Mouse (Mus musculus): ENCODE measurements at regions not wholly inside any gene's neighbourhood (a gene's known extent, or its start where the extent isn't known, plus 50 kb on each side); places are given as distances from the start of the nearest gene placed in this dataset.

GRCm38 (mm10) chr13:60286525-60287224 lies 109.5 kb upstream of the Gas1 start:
- no peak for DNase-seq (ENCODE audit: low read depth, low spot score)

GRCm38 (mm10) chr13:60289650-60290049 lies 112.5 kb upstream of the Gas1 start:
- no peak for DNase-seq (ENCODE audit: low read depth, low spot score)
- H3K36me3 ChIP-seq (ENCODE audit: control insufficient read depth, insufficient read depth, low read length, poor library complexity, severe bottlenecking): no peaks in the 10 kb centered on the region
- H3K27me3 ChIP-seq (ENCODE audit: control insufficient read depth, insufficient read depth, low read length, poor library complexity, severe bottlenecking): no peaks in the 10 kb centered on the region; the same call in 1 of the 2 replicates

More at GRCm38 (mm10) chr13:60286525-60287224, 109.5 kb upstream of the Gas1 start:
- no peaks in the 10 kb centered on the region; the same call in 1 of the 2 replicates for H3K27me3 ChIP-seq (ENCODE audit: control insufficient read depth, insufficient read depth, low read length, poor library complexity, severe bottlenecking)
- no peaks in the 10 kb centered on the region for H3K36me3 ChIP-seq (ENCODE audit: control insufficient read depth, insufficient read depth, low read length, poor library complexity, severe bottlenecking)

GRCm38 (mm10) chr13:60290820-60291219 lies 113.7 kb upstream of the Gas1 start:
- no peak for DNase-seq (ENCODE audit: low read depth, low spot score)
- no peaks in the 10 kb centered on the region for H3K36me3 ChIP-seq (ENCODE audit: control insufficient read depth, insufficient read depth, low read length, poor library complexity, severe bottlenecking)
- H3K27me3 ChIP-seq (ENCODE audit: control insufficient read depth, insufficient read depth, low read length, poor library complexity, severe bottlenecking): no peaks in the 10 kb centered on the region

GRCm38 (mm10) chr13:60291344-60291743 lies 114.2 kb upstream of the Gas1 start:
- Histone ChIP-seq H3K27me3 (ENCODE audit: control insufficient read depth, insufficient read depth, low read length, poor library complexity, severe bottlenecking) (no peaks in the 10 kb centered on the region), H3K36me3 (ENCODE audit: control insufficient read depth, insufficient read depth, low read length, poor library complexity, severe bottlenecking) (no peaks in the 10 kb centered on the region)
- DNase-seq (ENCODE audit: low read depth, low spot score): no peak

GRCm38 (mm10) chr13:60296201-60296895 lies 119.2 kb upstream of the Gas1 start:
- Histone ChIP-seq H3K36me3 (ENCODE audit: control insufficient read depth, insufficient read depth, low read length, poor library complexity, severe bottlenecking) (no peaks in the 10 kb centered on the region), H3K27me3 (ENCODE audit: control insufficient read depth, insufficient read depth, low read length, poor library complexity, severe bottlenecking) (no peaks in the 10 kb centered on the region)
- no peak for DNase-seq (ENCODE audit: low read depth, low spot score)

GRCm38 (mm10) chr13:60296896-60297275 lies 119.7 kb upstream of the Gas1 start:
- Histone ChIP-seq H3K36me3 (ENCODE audit: control insufficient read depth, insufficient read depth, low read length, poor library complexity, severe bottlenecking) (no peaks in the 10 kb centered on the region), H3K27me3 (ENCODE audit: control insufficient read depth, insufficient read depth, low read length, poor library complexity, severe bottlenecking) (no peaks in the 10 kb centered on the region)
- DNase-seq (ENCODE audit: low read depth, low spot score): no peak

- Histone ChIP-seq H3K27me3 (ENCODE audit: control insufficient read depth, insufficient read depth, low read length, poor library complexity, severe bottlenecking) (no peaks in the 10 kb centered on the region), H3K36me3 (ENCODE audit: control insufficient read depth, insufficient read depth, low read length, poor library complexity, severe bottlenecking) (no peaks in the 10 kb centered on the region)
- no peak for DNase-seq (ENCODE audit: low read depth, low spot score)
These were observed 121.4 kb upstream of the Gas1 start for GRCm38 (mm10) chr13:60298575-60298974.

GRCm38 (mm10) chr13:60299076-60299475 lies 121.9 kb upstream of the Gas1 start:
- H3K36me3 ChIP-seq (ENCODE audit: control insufficient read depth, insufficient read depth, low read length, poor library complexity, severe bottlenecking): no peaks in the 10 kb centered on the region
- DNase-seq (ENCODE audit: low read depth, low spot score): no peak
- no peaks in the 10 kb centered on the region for H3K27me3 ChIP-seq (ENCODE audit: control insufficient read depth, insufficient read depth, low read length, poor library complexity, severe bottlenecking)

GRCm38 (mm10) chr13:60303561-60303960 lies 126.4 kb upstream of the Gas1 start:
- DNase-seq (ENCODE audit: low read depth, low spot score): no peak
- H3K36me3 ChIP-seq (ENCODE audit: control insufficient read depth, insufficient read depth, low read length, poor library complexity, severe bottlenecking): no peaks in the 10 kb centered on the region
- H3K27me3 ChIP-seq (ENCODE audit: control insufficient read depth, insufficient read depth, low read length, poor library complexity, severe bottlenecking): no peaks in the 10 kb centered on the region

GRCm38 (mm10) chr13:60305028-60305810 lies 128.1 kb upstream of the Gas1 start:
- no peaks in the 10 kb centered on the region for H3K36me3 ChIP-seq (ENCODE audit: control insufficient read depth, insufficient read depth, low read length, poor library complexity, severe bottlenecking)
- H3K27me3 ChIP-seq (ENCODE audit: control insufficient read depth, insufficient read depth, low read length, poor library complexity, severe bottlenecking): no peaks in the 10 kb centered on the region
- DNase-seq (ENCODE audit: low read depth, low spot score): no peak

GRCm38 (mm10) chr13:60308062-60308801 lies 131.1 kb upstream of the Gas1 start:
- H3K36me3 ChIP-seq (ENCODE audit: control insufficient read depth, insufficient read depth, low read length, poor library complexity, severe bottlenecking): no peaks in the 10 kb centered on the region

GRCm38 (mm10) chr13:60309482-60309881 lies 132.3 kb upstream of the Gas1 start:
- Histone ChIP-seq H3K27me3 (ENCODE audit: control insufficient read depth, insufficient read depth, low read length, poor library complexity, severe bottlenecking) (no peaks in the 10 kb centered on the region), H3K36me3 (ENCODE audit: control insufficient read depth, insufficient read depth, low read length, poor library complexity, severe bottlenecking) (no peaks in the 10 kb centered on the region)
- DNase-seq (ENCODE audit: low read depth, low spot score): no peak

More at GRCm38 (mm10) chr13:60308062-60308801, 131.1 kb upstream of the Gas1 start:
- no peaks in the 10 kb centered on the region for H3K27me3 ChIP-seq (ENCODE audit: control insufficient read depth, insufficient read depth, low read length, poor library complexity, severe bottlenecking)
- no peak for DNase-seq (ENCODE audit: low read depth, low spot score)

GRCm38 (mm10) chr13:60309926-60310325 lies 132.8 kb upstream of the Gas1 start:
- Histone ChIP-seq H3K36me3 (ENCODE audit: control insufficient read depth, insufficient read depth, low read length, poor library complexity, severe bottlenecking) (no peaks in the 10 kb centered on the region), H3K27me3 (ENCODE audit: control insufficient read depth, insufficient read depth, low read length, poor library complexity, severe bottlenecking) (no peaks in the 10 kb centered on the region)
- DNase-seq (ENCODE audit: low read depth, low spot score): no peak

GRCm38 (mm10) chr13:60312397-60313085 lies 135.4 kb upstream of the Gas1 start:
- H3K36me3 ChIP-seq (ENCODE audit: control insufficient read depth, insufficient read depth, low read length, poor library complexity, severe bottlenecking): no peaks in the 10 kb centered on the region
- H3K27me3 ChIP-seq (ENCODE audit: control insufficient read depth, insufficient read depth, low read length, poor library complexity, severe bottlenecking): no peaks in the 10 kb centered on the region
- no peak for DNase-seq (ENCODE audit: low read depth, low spot score)
